In the genomic region with DNA sequence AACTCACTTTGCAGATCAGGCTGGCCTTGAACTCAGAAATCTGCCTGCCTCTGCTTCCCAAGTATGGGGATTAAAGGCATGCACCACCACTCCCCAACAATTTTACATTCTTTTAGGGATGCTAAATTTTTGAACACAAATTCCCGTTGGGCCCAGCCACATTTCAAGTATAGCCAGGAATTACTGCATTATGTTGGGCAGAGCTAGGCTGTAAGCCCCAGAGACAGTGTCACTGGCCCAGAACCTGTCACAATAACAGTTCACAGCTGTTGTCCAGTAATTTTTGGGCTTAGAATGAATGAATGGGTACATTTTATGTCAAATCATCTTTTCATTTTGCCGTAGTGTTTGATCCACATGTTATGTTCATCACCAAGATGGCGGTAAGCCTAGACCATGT, we compare ENCODE assay signal across 27 mouse cellular contexts. TPM values are rescaled to one million over a fixed set of nuclear protein-coding genes. Genes with fewer than 3 reads are reported as not detected.
DNase-seq lines count a peak whose midpoint lies in the region; ATAC-seq lines count a peak whose summit lies in the region.
"Had no signal": no experiment of that assay in that cellular context is flagged by ENCODE, and none has a peak within 500 bp of the region (broad histone marks: within the 10 kb centered on the region; RNA-seq: fewer than 3 reads in every experiment).

No protein-coding gene starts in this region.

- H3K27ac ChIP-seq in heart, embryonic 10.5 days = no peak overlapping the region
- no peak overlapping the region for H3K27ac ChIP-seq in heart, embryonic 11.5 days (ENCODE audit: low read depth, low read length)
- H3K27ac ChIP-seq in liver, embryonic 15.5 days (replicated peaks) = peak overlapping the region; percentile 15; the same call in 1 of the 2 replicates
- H3K27ac ChIP-seq in liver, embryonic 11.5 days (ENCODE audit: low read depth, low read length) = no peak overlapping the region
- H3K27ac ChIP-seq: embryonic facial prominence, embryonic 10.5 days; embryonic facial prominence, embryonic 13.5 days; forebrain, embryonic 12.5 days; forebrain, embryonic 15.5 days; heart, embryonic 13.5 days; hindbrain, embryonic 10.5 days; hindbrain, embryonic 13.5 days had no signal

- H3K4me1 ChIP-seq in heart, embryonic 10.5 days = peaks cover 21% of the 10 kb centered on the region
- peaks cover 10% of the 10 kb centered on the region; the same call in 1 of the 2 replicates for H3K4me1 ChIP-seq in heart, embryonic 11.5 days (ENCODE audit: control insufficient read depth, insufficient read depth, low read length)
- H3K4me1 ChIP-seq in liver, embryonic 15.5 days (replicated peaks) = peaks cover 7% of the 10 kb centered on the region; the same call in 1 of the 2 replicates
- no peaks in the 10 kb centered on the region for H3K4me1 ChIP-seq in liver, embryonic 11.5 days (replicated peaks; ENCODE audit: control insufficient read depth, insufficient read depth, low read length)
- H3K4me1 ChIP-seq: embryonic facial prominence, embryonic 10.5 days; embryonic facial prominence, embryonic 13.5 days; forebrain, embryonic 12.5 days; forebrain, embryonic 15.5 days; hindbrain, embryonic 10.5 days; hindbrain, embryonic 13.5 days; intestine, embryonic 15.5 days had no signal

- 92% methylated on average over 3 of the region's 3 CpGs for WGBS in heart, embryonic 10.5 days
- 92% methylated on average over 3 of the region's 3 CpGs for WGBS in heart, embryonic 11.5 days (ENCODE audit: insufficient replicate concordance)
- 85% methylated on average over 3 of the region's 3 CpGs for whole genome bisulfite sequencing in liver, embryonic 15.5 days (ENCODE audit: insufficient replicate concordance)
- 94% methylated on average over 3 of the region's 3 CpGs for WGBS in liver, embryonic 11.5 days

- H3K9ac ChIP-seq in heart, embryonic 11.5 days (ENCODE audit: low read depth, low read length) = no peak overlapping the region
- H3K9ac ChIP-seq in liver, embryonic 15.5 days = no peak overlapping the region
- H3K9ac ChIP-seq in liver, embryonic 11.5 days (ENCODE audit: low read depth, low read length) = no peak overlapping the region
- H3K9ac ChIP-seq: embryonic facial prominence, embryonic 13.5 days; forebrain, embryonic 12.5 days; forebrain, embryonic 15.5 days; heart, embryonic 13.5 days; hindbrain, embryonic 13.5 days; intestine, embryonic 15.5 days had no signal

- H3K9me3 ChIP-seq in heart, embryonic 10.5 days = no peaks in the 10 kb centered on the region
- H3K9me3 ChIP-seq in heart, embryonic 11.5 days (replicated peaks; ENCODE audit: control insufficient read depth, low read length) = no peaks in the 10 kb centered on the region
- no peaks in the 10 kb centered on the region for H3K9me3 ChIP-seq in liver, embryonic 15.5 days (replicated peaks)
- H3K9me3 ChIP-seq in liver, embryonic 11.5 days (ENCODE audit: control insufficient read depth, low read length) = no peaks in the 10 kb centered on the region
- H3K9me3 ChIP-seq: embryonic facial prominence, embryonic 10.5 days; embryonic facial prominence, embryonic 13.5 days; forebrain, embryonic 12.5 days; forebrain, embryonic 15.5 days; heart, embryonic 13.5 days; hindbrain, embryonic 10.5 days; hindbrain, embryonic 13.5 days; intestine, embryonic 15.5 days had no signal

- no peak overlapping the region for H3K4me3 ChIP-seq in heart, embryonic 10.5 days
- H3K4me3 ChIP-seq in heart, embryonic 11.5 days (ENCODE audit: low read depth, low read length) = no peak overlapping the region
- H3K4me3 ChIP-seq in liver, embryonic 15.5 days (replicated peaks) = no peak overlapping the region
- H3K4me3 ChIP-seq in liver, embryonic 11.5 days (ENCODE audit: low read depth, low read length) = no peak overlapping the region
- H3K4me3 ChIP-seq: embryonic facial prominence, embryonic 10.5 days; embryonic facial prominence, embryonic 13.5 days; erythroblast, embryonic 14.5 days; forebrain, embryonic 12.5 days; forebrain, embryonic 15.5 days; heart, embryonic 13.5 days; hindbrain, embryonic 10.5 days; hindbrain, embryonic 13.5 days; intestine, embryonic 15.5 days had no signal

- H3K27me3 ChIP-seq in heart, embryonic 10.5 days (ENCODE audit: insufficient read depth, poor library complexity, severe bottlenecking) = no peaks in the 10 kb centered on the region
- H3K27me3 ChIP-seq in heart, embryonic 11.5 days (ENCODE audit: control insufficient read depth, insufficient read depth, low read length) = no peaks in the 10 kb centered on the region
- H3K27me3 ChIP-seq in liver, embryonic 15.5 days = no peaks in the 10 kb centered on the region
- H3K27me3 ChIP-seq in liver, embryonic 11.5 days (replicated peaks; ENCODE audit: control insufficient read depth, insufficient read depth, low read length) = no peaks in the 10 kb centered on the region
- H3K27me3 ChIP-seq: embryonic facial prominence, embryonic 13.5 days; forebrain, embryonic 12.5 days; forebrain, embryonic 15.5 days; heart, embryonic 13.5 days; hindbrain, embryonic 13.5 days; intestine, embryonic 15.5 days had no signal

- no peak for ATAC-seq in heart, embryonic 11.5 days (replicated peaks; ENCODE audit: insufficient number of reproducible peaks, low FRiP score, low TSS enrichment)
- ATAC-seq in liver, embryonic 15.5 days (ENCODE audit: insufficient read depth) = no peak
- ATAC-seq in liver, embryonic 11.5 days (replicated peaks; ENCODE audit: low FRiP score) = no peak
- ATAC-seq: activated CD4-positive, CD25-positive, alpha-beta regulatory T cell, adult 4 months; forebrain, embryonic 15.5 days; hindbrain, embryonic 16.5 days had no signal

- peaks cover 22% of the 10 kb centered on the region for H3K36me3 ChIP-seq in heart, embryonic 10.5 days
- H3K36me3 ChIP-seq in heart, embryonic 11.5 days (ENCODE audit: control insufficient read depth, insufficient read depth, low read length) = no peaks in the 10 kb centered on the region
- peaks cover under 1% of the 10 kb centered on the region for H3K36me3 ChIP-seq in liver, embryonic 15.5 days (replicated peaks)
- H3K36me3 ChIP-seq in liver, embryonic 11.5 days (ENCODE audit: control insufficient read depth, insufficient read depth, low read length) = peaks cover 6% of the 10 kb centered on the region
- H3K36me3 ChIP-seq: intestine, embryonic 15.5 days had no signal

- H3K4me2 ChIP-seq in heart, embryonic 11.5 days = no peak overlapping the region
- no peak overlapping the region for H3K4me2 ChIP-seq in liver, embryonic 15.5 days
- H3K4me2 ChIP-seq in liver, embryonic 11.5 days = no peak overlapping the region
- H3K4me2 ChIP-seq: embryonic facial prominence, embryonic 13.5 days; forebrain, embryonic 12.5 days; forebrain, embryonic 15.5 days; heart, embryonic 13.5 days; hindbrain, embryonic 13.5 days; intestine, embryonic 15.5 days had no signal

- DNase-seq in heart, adult 11 months = peak; percentile 77
- no peak for DNase-seq in heart, embryonic 10.5 days (ENCODE audit: low spot score)
- peak; percentile 21 to 64 for DNase-seq in heart, postnatal 14 days
- DNase-seq in liver, embryonic 11.5 days (ENCODE audit: low spot score) = no peak
- no peak for DNase-seq in frontal cortex, postnatal 36 days (ENCODE audit: low spot score in 2 of 2)
- DNase-seq: adrenal gland, adult 8-10 months; adrenal gland, postnatal 25 days; cerebellum, adult 11-12 months; cerebellum, adult 8-10 months; cerebellum, postnatal 10 days; cerebellum, postnatal 36 days; embryo, embryonic 11 days; gastrocnemius, postnatal 10 days; gastrocnemius, postnatal 36 days had no signal

- intact Hi-C loops in heart, postnatal 14 days (cut with DNase I) = no loop called here

RNA-seq across cellular contexts. Expression of gene Klhdc10, which starts 34.8 kb away (rescaled TPM):
- 30.9 and 33.8 TPM in 2 replicates for polyA plus RNA-seq in heart, embryonic 10.5 days (2016; fragmentation: Nextera tagmentation; extraction: Ambion mirVana)
- 10 to 100 TPM; 58.4 to 60.8 TPM for total RNA-seq in heart, postnatal 14 days (2021)
- 24.9 and 28.2 TPM in 2 replicates for polyA plus RNA-seq in heart, embryonic 11.5 days (2014; fragmentation: Nextera tagmentation; extraction: Ambion mirVana)
- polyA plus RNA-seq in liver, embryonic 15.5 days (2015; fragmentation: Nextera tagmentation; extraction: Ambion mirVana) = 8.2 and 8.3 TPM in 2 replicates
- 19.2 and 20.8 TPM in 2 replicates for polyA plus RNA-seq in liver, embryonic 11.5 days (2014; fragmentation: Nextera tagmentation; extraction: Ambion mirVana)

RNA-seq across cellular contexts. Expression of gene Zc3hc1, which starts 45.6 kb away (rescaled TPM):
- polyA plus RNA-seq in heart, embryonic 10.5 days (2016; fragmentation: Nextera tagmentation; extraction: Ambion mirVana) = 55.6 and 71.2 TPM in 2 replicates
- 10 to 100 TPM; 15.5 to 17.2 TPM for total RNA-seq in heart, postnatal 14 days (2021)
- 49.1 and 54.6 TPM in 2 replicates for polyA plus RNA-seq in heart, embryonic 11.5 days (2014; fragmentation: Nextera tagmentation; extraction: Ambion mirVana)
- 25.1 TPM in 2 replicates for polyA plus RNA-seq in liver, embryonic 15.5 days (2015; fragmentation: Nextera tagmentation; extraction: Ambion mirVana)
- 64.6 and 68.5 TPM in 2 replicates for polyA plus RNA-seq in liver, embryonic 11.5 days (2014; fragmentation: Nextera tagmentation; extraction: Ambion mirVana)

Comparison
In these comparisons a context has a peak if more than half of its experiments do, and no peak if none do; other contexts are left out.
1. DNase-seq: peak in heart, adult 11 months (single experiment) and heart, postnatal 14 days (2 of 2); none in heart, embryonic 10.5 days (single experiment), liver, embryonic 11.5 days (single experiment) and frontal cortex, postnatal 36 days (0 of 2).